Mouse (Mus musculus): Measurements from ENCODE around the gene Gm42878. TPM values are rescaled to one million over a fixed set of nuclear protein-coding genes. Genes with fewer than 3 reads are reported as not detected.
A peak's percentile ranks its signal among the peaks of the same experiment; 100 is the strongest.

Gene Gm42878
- polyA plus RNA-seq, 1 experiment from 2014 or later, result not detected

- no peak for DNase-seq (ENCODE audit: low spot score)
Observed at GRCm38 (mm10) chr5:121566035-121566681, 20.9 kb upstream of the Gm42878 start.

- peak; percentile 95 for DNase-seq (ENCODE audit: low spot score)
Observed at GRCm38 (mm10) chr5:121564468-121564895, 19.2 kb upstream of the Gm42878 start.

- no peak for DNase-seq (ENCODE audit: low spot score)
Observed at GRCm38 (mm10) chr5:121562436-121562835, 17.2 kb upstream of the Gm42878 start.

- no peak for DNase-seq (ENCODE audit: low spot score)
Observed at GRCm38 (mm10) chr5:121549196-121549595, 3.9 kb upstream of the Gm42878 start.

- DNase-seq (ENCODE audit: low spot score), result no peak
Observed at GRCm38 (mm10) chr5:121547084-121547483, 1.8 kb upstream of the Gm42878 start.

GRCm38 (mm10) chr5:121546530-121546895, 1.2 kb upstream of the Gm42878 start:
- DNase-seq (ENCODE audit: low spot score), result peak; percentile 52

- DNase-seq (ENCODE audit: low spot score), result peak; percentile 96
Observed at GRCm38 (mm10) chr5:121545793-121546529, 679 bp upstream of the Gm42878 start, which contains the start of gene Mapkapk5. TSS of gene Mapkapk5 (minus strand) at chr5:121545905.

GRCm38 (mm10) chr5:121543370-121543769, 1.9 kb downstream of the Gm42878 start:
- no peak for DNase-seq (ENCODE audit: low spot score)

GRCm38 (mm10) chr5:121541235-121541634, 4.0 kb downstream of the Gm42878 start:
- DNase-seq (ENCODE audit: low spot score), result no peak

GRCm38 (mm10) chr5:121540066-121540465, 5.2 kb downstream of the Gm42878 start:
- DNase-seq (ENCODE audit: low spot score), result no peak

GRCm38 (mm10) chr5:121537588-121537987, 7.7 kb downstream of the Gm42878 start:
- DNase-seq (ENCODE audit: low spot score), result no peak

- no peak for DNase-seq (ENCODE audit: low spot score)
Observed at GRCm38 (mm10) chr5:121536921-121537555, 8.2 kb downstream of the Gm42878 start.

GRCm38 (mm10) chr5:121535116-121535515, 10.2 kb downstream of the Gm42878 start:
- no peak for DNase-seq (ENCODE audit: low spot score)

GRCm38 (mm10) chr5:121534521-121534920, 10.8 kb downstream of the Gm42878 start:
- peak; percentile 30 for DNase-seq (ENCODE audit: low spot score)

GRCm38 (mm10) chr5:121526961-121527360, 18.3 kb downstream of the Gm42878 start:
- no peak for DNase-seq (ENCODE audit: low spot score)

- no peak for DNase-seq (ENCODE audit: low spot score)
Observed at GRCm38 (mm10) chr5:121526526-121526925, 18.8 kb downstream of the Gm42878 start.

GRCm38 (mm10) chr5:121525774-121526450, 19.4 kb downstream of the Gm42878 start:
- DNase-seq (ENCODE audit: low spot score), result no peak

GRCm38 (mm10) chr5:121519758-121520157, 25.5 kb downstream of the Gm42878 start:
- DNase-seq (ENCODE audit: low spot score), result peak; percentile 10

GRCm38 (mm10) chr5:121518983-121519382, 26.3 kb downstream of the Gm42878 start:
- no peak for DNase-seq (ENCODE audit: low spot score)

- no peak for DNase-seq (ENCODE audit: low spot score)
Observed at GRCm38 (mm10) chr5:121510009-121510408, 35.3 kb downstream of the Gm42878 start.

- no peak for DNase-seq (ENCODE audit: low spot score)
Observed at GRCm38 (mm10) chr5:121506846-121507245, 38.4 kb downstream of the Gm42878 start.

GRCm38 (mm10) chr5:121503231-121503630, 42.1 kb downstream of the Gm42878 start, which contains the start of gene Adam1b:
TSS of gene Adam1b (minus strand) at chr5:121503435.
- no peak for DNase-seq (ENCODE audit: low spot score)
